Mouse (Mus musculus) limb, embryonic 15.5 days (tissue): ENCODE measurements around the gene Ppie. TPM values are rescaled to one million over a fixed set of nuclear protein-coding genes. Genes with fewer than 3 reads are reported as not detected.
A peak's percentile ranks its signal among the peaks of the same experiment; 100 is the strongest.
"Not testable (repeated sequence)": the region's sequence is repeated elsewhere in the genome, so short reads cannot be mapped to it uniquely, and the experiment has no call there.

ENCODE experiments used
- ATAC-seq: fragments of 200-750 bp; cut with Nextera tagmentation; 2 replicates; pipeline ENCODE4 v1.8.0; 2017; ENCODE audit warnings: low read depth, moderate TSS enrichment; ENCODE audit not compliant: insufficient number of reproducible peaks, low FRiP score, low TSS enrichment
- H3K27ac ChIP-seq: fragments of 300-500 bp; sonication (generic); 2 replicates; pipeline ENCODE4 v1.5.1; 2015; ENCODE audit warnings: moderate library complexity, mild to moderate bottlenecking, inconsistent platforms
- H3K27me3 ChIP-seq: fragments of 300-500 bp; sonication (generic); 2 replicates; pipeline ENCODE4 v1.6.1; 2015; ENCODE audit warnings: inconsistent platforms
- H3K36me3 ChIP-seq: fragments of 300-500 bp; sonication (generic); 2 replicates; pipeline ENCODE4 v1.6.1; 2015; ENCODE audit warnings: inconsistent platforms
- H3K4me1 ChIP-seq: fragments of 300-500 bp; sonication (generic); 2 replicates; pipeline ENCODE4 v1.6.1; 2015; ENCODE audit warnings: inconsistent platforms
- H3K4me2 ChIP-seq: fragments of 300-500 bp; sonication (generic); 2 replicates; pipeline ENCODE4 v1.6.1; 2015; ENCODE audit warnings: mild to moderate bottlenecking, inconsistent platforms
- H3K4me3 ChIP-seq: fragments of 300-500 bp; sonication (generic); 2 replicates; pipeline ENCODE4 v1.5.1; 2015; ENCODE audit warnings: mild to moderate bottlenecking, inconsistent platforms
- H3K9ac ChIP-seq: fragments of 300-500 bp; sonication (generic); 2 replicates; pipeline ENCODE4 v1.6.1; 2015; ENCODE audit warnings: inconsistent platforms
- H3K9me3 ChIP-seq: fragments of 300-500 bp; sonication (generic); 2 replicates; pipeline ENCODE4 v1.6.1; 2016; ENCODE audit warnings: inconsistent platforms
- WGBS: fragments of 180-500 bp; shearing (Covaris S2); methylation state at CpG from one replicate; pipeline ENCODE4 v1.1.7; 2015; 5-methylcytosine and 5-hydroxymethylcytosine counted together
- polyA plus RNA-seq: library from polyadenylated mRNA; unstranded; fragments of >200 nt; fragmentation: Nextera tagmentation; extraction: Ambion mirVana; gene quantifications from 2 replicates; pipeline ENCODE4 v1.2.1, GENCODE M21; 2015

Ppie gene
- polyA plus RNA-seq, 1 experiment from 2014 or later: 93.2 TPM

GRCm38 (mm10) chr4:123111275-123111983, 28.3 kb downstream of the Ppie start:
- H3K4me2 ChIP-seq: not testable (repeated sequence)
- 50% methylated on average over 10 of the region's 10 CpGs for WGBS
- peaks cover 15% of the 10 kb centered on the region for H3K27me3 ChIP-seq

GRCm38 (mm10) chr4:123110751-123111150, 29.0 kb downstream of the Ppie start:
- WGBS: 88% methylated on average over 4 of the region's 4 CpGs
- Histone ChIP-seq H3K36me3 (no peaks in the 10 kb centered on the region), H3K4me1 (peaks cover under 1% of the 10 kb centered on the region; the same call in 1 of the 2 replicates), H3K9ac (no peak overlapping the region), H3K4me3 (no peak overlapping the region), H3K27me3 (peaks cover 18% of the 10 kb centered on the region), H3K4me2 (no peak overlapping the region), H3K9me3 (no peaks in the 10 kb centered on the region), H3K27ac (no peak overlapping the region)
- no peak for ATAC-seq

More at GRCm38 (mm10) chr4:123111275-123111983, 28.3 kb downstream of the Ppie start:
- not testable (repeated sequence) for H3K4me1 ChIP-seq, H3K9me3 ChIP-seq, H3K27ac ChIP-seq, H3K9ac ChIP-seq, H3K4me3 ChIP-seq, ATAC-seq, H3K36me3 ChIP-seq

GRCm38 (mm10) chr4:123108056-123108455, 31.7 kb downstream of the Ppie start:
- H3K4me3 ChIP-seq: no peak overlapping the region
- H3K9ac ChIP-seq: no peak overlapping the region
- WGBS: 84% methylated on average over 5 of the region's 5 CpGs
- H3K9me3 ChIP-seq: no peaks in the 10 kb centered on the region
- no peak for ATAC-seq
- H3K4me2 ChIP-seq: no peak overlapping the region
- H3K4me1 ChIP-seq: peaks cover 12% of the 10 kb centered on the region
- peaks cover 44% of the 10 kb centered on the region for H3K27me3 ChIP-seq
- H3K27ac ChIP-seq: no peak overlapping the region
- H3K36me3 ChIP-seq: no peaks in the 10 kb centered on the region

GRCm38 (mm10) chr4:123106864-123107263, 32.9 kb downstream of the Ppie start:
- Histone ChIP-seq H3K4me1 (peaks cover 12% of the 10 kb centered on the region), H3K4me2 (no peak overlapping the region), H3K9ac (no peak overlapping the region), H3K9me3 (no peaks in the 10 kb centered on the region), H3K4me3 (no peak overlapping the region), H3K27ac (no peak overlapping the region), H3K27me3 (peaks cover 47% of the 10 kb centered on the region), H3K36me3 (no peaks in the 10 kb centered on the region)
- no peak for ATAC-seq
- 72% methylated on average over 2 of the region's 2 CpGs for WGBS

- H3K27ac ChIP-seq, H3K4me2 ChIP-seq, H3K36me3 ChIP-seq, ATAC-seq, H3K4me3 ChIP-seq, H3K9ac ChIP-seq, H3K9me3 ChIP-seq: not testable (repeated sequence)
- 83% methylated on average over 7 of the region's 7 CpGs for WGBS
- Histone ChIP-seq H3K4me1 (peaks cover 12% of the 10 kb centered on the region), H3K27me3 (peaks cover 47% of the 10 kb centered on the region)
Observed at GRCm38 (mm10) chr4:123105929-123106328, 33.8 kb downstream of the Ppie start.

- Histone ChIP-seq H3K4me3 (peak overlapping the region; percentile 32), H3K27me3 (peaks cover 47% of the 10 kb centered on the region), H3K27ac (no peak overlapping the region), H3K4me2 (peak overlapping the region; percentile 55), H3K9me3 (no peaks in the 10 kb centered on the region), H3K9ac (no peak overlapping the region), H3K36me3 (no peaks in the 10 kb centered on the region), H3K4me1 (peaks cover 12% of the 10 kb centered on the region)
- WGBS: 31% methylated on average over 24 of the region's 24 CpGs
- ATAC-seq: no peak
Observed at GRCm38 (mm10) chr4:123105451-123105790, 34.3 kb downstream of the Ppie start.

GRCm38 (mm10) chr4:123104651-123105450, 34.9 kb downstream of the Ppie start, which contains the start of gene Bmp8b:
TSS of gene Bmp8b (plus strand) at chr4:123105165.
- peaks cover 47% of the 10 kb centered on the region for H3K27me3 ChIP-seq
- H3K36me3 ChIP-seq: no peaks in the 10 kb centered on the region
- WGBS: 7% methylated on average over 75 of the region's 75 CpGs
- ATAC-seq: peak; percentile 50
- H3K9me3 ChIP-seq: no peaks in the 10 kb centered on the region
- peak within 1 kb of the TSS; percentile 55 for H3K4me2 ChIP-seq
- H3K4me1 ChIP-seq: peaks cover 12% of the 10 kb centered on the region
- no peak within 1 kb of the TSS for H3K9ac ChIP-seq
- H3K4me3 ChIP-seq: peak within 1 kb of the TSS; percentile 32
- H3K27ac ChIP-seq: no peak within 1 kb of the TSS

GRCm38 (mm10) chr4:123093869-123094268, 45.9 kb downstream of the Ppie start:
- Histone ChIP-seq H3K9me3 (no peaks in the 10 kb centered on the region), H3K4me3 (no peak overlapping the region), H3K4me1 (0 out of 2 replicates have a peak, but pooled peaks cover 5% of the 10 kb centered on the region), H3K27me3 (no peaks in the 10 kb centered on the region), H3K9ac (no peak overlapping the region), H3K36me3 (no peaks in the 10 kb centered on the region), H3K27ac (no peak overlapping the region), H3K4me2 (no peak overlapping the region)
- no peak for ATAC-seq
- WGBS: 27% methylated on average over 9 of the region's 9 CpGs

- Histone ChIP-seq H3K4me3 (0 out of 2 replicates have a peak overlapping the region, but pooled peaks have one; percentile 1), H3K36me3 (no peaks in the 10 kb centered on the region), H3K9ac (no peak overlapping the region), H3K27ac (peak overlapping the region; percentile 59; the same call in 1 of the 2 replicates), H3K9me3 (no peaks in the 10 kb centered on the region), H3K27me3 (no peaks in the 10 kb centered on the region), H3K4me2 (peak overlapping the region; percentile 14; the same call in 1 of the 2 replicates), H3K4me1 (0 out of 2 replicates have a peak, but pooled peaks cover 5% of the 10 kb centered on the region)
- WGBS: 35% methylated on average over 17 of the region's 17 CpGs
- no peak for ATAC-seq
Observed at GRCm38 (mm10) chr4:123093064-123093776, 46.5 kb downstream of the Ppie start.

- Histone ChIP-seq H3K9ac (no peak overlapping the region), H3K36me3 (no peaks in the 10 kb centered on the region), H3K27ac (no peak overlapping the region), H3K9me3 (no peaks in the 10 kb centered on the region), H3K27me3 (no peaks in the 10 kb centered on the region), H3K4me3 (no peak overlapping the region), H3K4me2 (no peak overlapping the region), H3K4me1 (0 out of 2 replicates have a peak, but pooled peaks cover 5% of the 10 kb centered on the region)
- no peak for ATAC-seq
- 59% methylated on average over 5 of the region's 5 CpGs for WGBS
Observed at GRCm38 (mm10) chr4:123092621-123093020, 47.1 kb downstream of the Ppie start.

- H3K9ac ChIP-seq: no peak overlapping the region
- no peak overlapping the region for H3K27ac ChIP-seq
- no peaks in the 10 kb centered on the region for H3K27me3 ChIP-seq
- WGBS: 89% methylated on average over 4 of the region's 4 CpGs
- H3K4me2 ChIP-seq: no peak overlapping the region
- H3K4me1 ChIP-seq: no peaks in the 10 kb centered on the region
- no peak for ATAC-seq
- no peaks in the 10 kb centered on the region for H3K36me3 ChIP-seq
- H3K4me3 ChIP-seq: no peak overlapping the region
- H3K9me3 ChIP-seq: no peaks in the 10 kb centered on the region
Observed at GRCm38 (mm10) chr4:123086381-123086780, 53.4 kb downstream of the Ppie start.
